Mouse (Mus musculus): ENCODE data around the gene Treml2. TPM values are rescaled to one million over a fixed set of nuclear protein-coding genes. Genes with fewer than 3 reads are reported as not detected.

Treml2 gene
- 0.15 TPM in 1 of 2 replicates, not detected in the other for total RNA-seq (2021)
- long read RNA-seq: 0 reads

- DNase-seq: no peak
Measured at GRCm38 (mm10) chr17:48299203-48299602, at the start of gene Treml2. Gene Treml2, plus strand, starts transcription at chr17:48299498.

- DNase-seq: peak; percentile 1
Measured at GRCm38 (mm10) chr17:48249501-48249900, 49.8 kb upstream of the Treml2 start.

GRCm38 (mm10) chr17:48250631-48251030, 48.7 kb upstream of the Treml2 start:
- DNase-seq: no peak

- DNase-seq: no peak
Measured at GRCm38 (mm10) chr17:48256575-48256974, 42.7 kb upstream of the Treml2 start.

GRCm38 (mm10) chr17:48261868-48262267, 37.4 kb upstream of the Treml2 start:
- DNase-seq: no peak

- DNase-seq: no peak
Measured at GRCm38 (mm10) chr17:48263741-48264362, 35.4 kb upstream of the Treml2 start, which contains the start of gene Treml4. Gene Treml4, plus strand, starts transcription at chr17:48264295.

- DNase-seq: no peak
Measured at GRCm38 (mm10) chr17:48264662-48265061, 34.6 kb upstream of the Treml2 start.

- no peak for DNase-seq
Measured at GRCm38 (mm10) chr17:48266138-48266537, 33.2 kb upstream of the Treml2 start.

- no peak for DNase-seq
Measured at GRCm38 (mm10) chr17:48266610-48267304, 32.5 kb upstream of the Treml2 start.

- DNase-seq: no peak
Measured at GRCm38 (mm10) chr17:48267591-48267990, 31.7 kb upstream of the Treml2 start.

- DNase-seq: no peak
Measured at GRCm38 (mm10) chr17:48268276-48268675, 31.0 kb upstream of the Treml2 start.

GRCm38 (mm10) chr17:48269833-48270232, 29.5 kb upstream of the Treml2 start:
- no peak for DNase-seq

- DNase-seq: no peak
Measured at GRCm38 (mm10) chr17:48272158-48272557, 27.1 kb upstream of the Treml2 start.

- DNase-seq: no peak
Measured at GRCm38 (mm10) chr17:48272598-48272997, 26.7 kb upstream of the Treml2 start.

GRCm38 (mm10) chr17:48274098-48274497, 25.2 kb upstream of the Treml2 start:
- no peak for DNase-seq

- peak; percentile 72 for DNase-seq
Measured at GRCm38 (mm10) chr17:48274885-48275284, 24.4 kb upstream of the Treml2 start.

GRCm38 (mm10) chr17:48275736-48276135, 23.6 kb upstream of the Treml2 start:
- no peak for DNase-seq

GRCm38 (mm10) chr17:48278381-48278780, 20.9 kb upstream of the Treml2 start:
- no peak for DNase-seq

- DNase-seq: no peak
Measured at GRCm38 (mm10) chr17:48279002-48279401, 20.3 kb upstream of the Treml2 start.

GRCm38 (mm10) chr17:48280943-48281738, 18.2 kb upstream of the Treml2 start:
- no peak for DNase-seq

- DNase-seq: no peak
Measured at GRCm38 (mm10) chr17:48281739-48282085, 17.6 kb upstream of the Treml2 start.

GRCm38 (mm10) chr17:48286765-48287164, 12.5 kb upstream of the Treml2 start:
- no peak for DNase-seq

- no peak for DNase-seq
Measured at GRCm38 (mm10) chr17:48287276-48287675, 12.0 kb upstream of the Treml2 start.

All from adrenal gland, postnatal 25 days (tissue).